ENCODE assay signal across 8 mouse cellular contexts in genomic region chr17:44709516-44710252, GRCm38 (mm10).
A peak's percentile ranks its signal among the peaks of the same experiment; 100 is the strongest.
DNase-seq lines count a peak whose midpoint lies in the region; ATAC-seq and TF ChIP-seq lines count a peak whose summit lies in the region.

No protein-coding gene starts in this region.

- peaks cover 21% of the 10 kb centered on the region for H3K4me1 ChIP-seq in embryonic fibroblast, embryonic 13.5 days (ENCODE audit: control insufficient read depth, insufficient read depth, low read length)

- peak overlapping the region; percentile 96 for H3K27ac ChIP-seq in embryonic fibroblast, embryonic 13.5 days (ENCODE audit: insufficient read depth, low read length)

- TF ChIP-seq CTCF in embryonic fibroblast, embryonic 13.5 days (IDR thresholded peaks at IDR 0.05; ENCODE audit: borderline replicate concordance, insufficient read depth, low read length) = no peak

- ATAC-seq in erythroblast, adult 5-6 weeks (replicated peaks; ENCODE audit: low FRiP score, poor library complexity, severe bottlenecking) = no peak

- peak; percentile 51 for DNase-seq in ovary, adult 18-20 months (ENCODE audit: low spot score)
- DNase-seq in ovary, postnatal 10 days (ENCODE audit: low spot score) = no peak
- DNase-seq in heart, postnatal 4 days = peak; percentile 76
- DNase-seq in layer of hippocampus, adult 9-10 months (ENCODE audit: low spot score) = peak; percentile 55
- DNase-seq in lung, postnatal 4 days = peak; percentile 90 to 91
- DNase-seq in c-Kit-positive CD71-positive TER-119-positive erythroid progenitor cells, embryonic 14.5 days (ENCODE audit: low spot score) = no peak

- H3K4me3 ChIP-seq in embryonic fibroblast, embryonic 13.5 days (ENCODE audit: insufficient read depth, low read length) = no peak overlapping the region

- no peak; the same call in 1 of the 2 replicates for TF ChIP-seq POLR2A in embryonic fibroblast, embryonic 13.5 days (IDR thresholded peaks at IDR 0.05; ENCODE audit: low read depth, low read length)

Comparison
In these comparisons a context has a peak if more than half of its experiments do, and no peak if none do; other contexts are left out.
1. DNase-seq: peak in ovary, adult 18-20 months (single experiment), heart, postnatal 4 days (single experiment), layer of hippocampus, adult 9-10 months (single experiment) and lung, postnatal 4 days (2 of 2); none in ovary, postnatal 10 days (single experiment) and c-Kit-positive CD71-positive TER-119-positive erythroid progenitor cells, embryonic 14.5 days (single experiment).